In genomic region chr7:140101498-140101897, GRCm38 (mm10) we compare ENCODE assay signal across 9 mouse cellular contexts. TPM values are rescaled to one million over a fixed set of nuclear protein-coding genes. Genes with fewer than 3 reads are reported as not detected.
A peak's percentile ranks its signal among the peaks of the same experiment; 100 is the strongest.
DNase-seq lines count a peak whose midpoint lies in the region; ATAC-seq and TF ChIP-seq lines count a peak whose summit lies in the region.
"Had no signal": no experiment of that assay in that cellular context is flagged by ENCODE, and none has a peak within 500 bp of the region (broad histone marks: within the 10 kb centered on the region; RNA-seq: fewer than 3 reads in every experiment).

No protein-coding gene starts in this region.

- H3K79me2 ChIP-seq in liver, adult 2 months (ENCODE audit: control insufficient read depth, insufficient read depth, low read length): no peaks in the 10 kb centered on the region

- DNase-seq in liver, adult 2 months (ENCODE audit: extremely low read depth, low read depth, low spot score): no peak
- no peak for DNase-seq in liver
- no peak for DNase-seq in embryonic facial prominence, embryonic 11.5 days (ENCODE audit: low spot score)
- DNase-seq in spleen, adult 18-20 months: no peak
- no peak for DNase-seq in right cerebral cortex, postnatal 36 days (ENCODE audit: low spot score in 2 of 2)
- DNase-seq in adrenal gland, postnatal 10 days: no peak

- H3K4me2 ChIP-seq in embryonic facial prominence, embryonic 11.5 days (ENCODE audit: low read depth, low read length): peak overlapping the region; percentile 78
- peak overlapping the region; percentile 83 for H3K4me2 ChIP-seq in intestine, embryonic 16.5 days (ENCODE audit: low read depth, low read length)
- peak overlapping the region; percentile 65 for H3K4me2 ChIP-seq in neural tube, embryonic 13.5 days

- WGBS in liver, adult 2 months: 80% methylated on average over 10 of the region's 10 CpGs
- 75% methylated on average over 10 of the region's 10 CpGs for WGBS in embryonic facial prominence, embryonic 11.5 days
- 77% methylated on average over 10 of the region's 10 CpGs for WGBS in intestine, embryonic 16.5 days
- WGBS in neural tube, embryonic 13.5 days: 68% methylated on average over 10 of the region's 10 CpGs

- no peak for TF ChIP-seq POLR2A in liver, adult 2 months (IDR thresholded peaks at IDR 0.05; ENCODE audit: extremely low read depth, insufficient read depth, low read length)

- H3K36me3 ChIP-seq in liver, adult 2 months (ENCODE audit: control insufficient read depth, insufficient read depth, low read length): peaks cover 10% of the 10 kb centered on the region
- H3K36me3 ChIP-seq in embryonic facial prominence, embryonic 11.5 days (replicated peaks; ENCODE audit: control insufficient read depth, insufficient read depth, low read depth, low read length): no peaks in the 10 kb centered on the region
- no peaks in the 10 kb centered on the region for H3K36me3 ChIP-seq in intestine, embryonic 16.5 days (ENCODE audit: control insufficient read depth, insufficient read depth, low read length)
- peaks cover 16% of the 10 kb centered on the region for H3K36me3 ChIP-seq in neural tube, embryonic 13.5 days

- H3K4me1 ChIP-seq in liver, adult 2 months (ENCODE audit: control insufficient read depth, insufficient read depth, low read length): peaks cover 10% of the 10 kb centered on the region
- H3K4me1 ChIP-seq in embryonic facial prominence, embryonic 11.5 days (ENCODE audit: control insufficient read depth, insufficient read depth, low read length): no peaks in the 10 kb centered on the region
- H3K4me1 ChIP-seq in intestine, embryonic 16.5 days (ENCODE audit: control insufficient read depth, insufficient read depth, low read length): peaks cover 8% of the 10 kb centered on the region; the same call in 1 of the 2 replicates
- peaks cover 19% of the 10 kb centered on the region for H3K4me1 ChIP-seq in neural tube, embryonic 13.5 days (replicated peaks)

- TF ChIP-seq CTCF in liver, adult 2 months (IDR thresholded peaks at IDR 0.05; ENCODE audit: low read depth, low read length): no peak

- H3K4me3 ChIP-seq in liver, adult 2 months (ENCODE audit: insufficient read depth, low read depth, low read length): peak overlapping the region; percentile 54
- H3K4me3 ChIP-seq in embryonic facial prominence, embryonic 11.5 days (ENCODE audit: low read depth, low read length): peak overlapping the region; percentile 36; the same call in 1 of the 2 replicates
- H3K4me3 ChIP-seq in intestine, embryonic 16.5 days (ENCODE audit: low read length): peak overlapping the region; percentile 56
- H3K4me3 ChIP-seq in neural tube, embryonic 13.5 days: peak overlapping the region; percentile 44

- no peaks in the 10 kb centered on the region for H3K9me3 ChIP-seq in embryonic facial prominence, embryonic 11.5 days (replicated peaks; ENCODE audit: control insufficient read depth, low read length)
- no peaks in the 10 kb centered on the region for H3K9me3 ChIP-seq in intestine, embryonic 16.5 days (ENCODE audit: control insufficient read depth, low read length)
- no peaks in the 10 kb centered on the region for H3K9me3 ChIP-seq in neural tube, embryonic 13.5 days

- H3K27me3 ChIP-seq in liver, adult 2 months (ENCODE audit: control insufficient read depth, insufficient read depth, low read length): no peaks in the 10 kb centered on the region
- no peaks in the 10 kb centered on the region for H3K27me3 ChIP-seq in embryonic facial prominence, embryonic 11.5 days (ENCODE audit: control insufficient read depth, insufficient read depth, low read length)
- no peaks in the 10 kb centered on the region for H3K27me3 ChIP-seq in intestine, embryonic 16.5 days (replicated peaks; ENCODE audit: control insufficient read depth, insufficient read depth, low read length)
- no peaks in the 10 kb centered on the region for H3K27me3 ChIP-seq in neural tube, embryonic 13.5 days

- ATAC-seq in embryonic facial prominence, embryonic 11.5 days (replicated peaks; ENCODE audit: insufficient number of reproducible peaks, low FRiP score, low TSS enrichment, low read depth): no peak
- ATAC-seq in intestine, embryonic 16.5 days: peak; percentile 31
- peak; percentile 52; the same call in 1 of the 2 replicates for ATAC-seq in neural tube, embryonic 13.5 days (ENCODE audit: low read depth)

- H3K9ac ChIP-seq in liver, adult 2 months (ENCODE audit: low read depth, low read length): peak overlapping the region; percentile 40
- peak overlapping the region; percentile 64 for H3K9ac ChIP-seq in embryonic facial prominence, embryonic 11.5 days (replicated peaks; ENCODE audit: low read length)
- H3K9ac ChIP-seq in intestine, embryonic 16.5 days (ENCODE audit: low read depth, low read length): peak overlapping the region; percentile 75
- peak overlapping the region; percentile 71 for H3K9ac ChIP-seq in neural tube, embryonic 13.5 days

- H3K27ac ChIP-seq in liver, adult 2 months (replicated peaks; ENCODE audit: insufficient read depth, low read depth, low read length): no peak overlapping the region
- no peak overlapping the region for H3K27ac ChIP-seq in embryonic facial prominence, embryonic 11.5 days (replicated peaks; ENCODE audit: low read depth, low read length)
- peak overlapping the region; percentile 90 for H3K27ac ChIP-seq in intestine, embryonic 16.5 days (ENCODE audit: low read length)
- no peak overlapping the region for H3K27ac ChIP-seq in neural tube, embryonic 13.5 days (replicated peaks)

RNA-seq across cellular contexts. Expression of gene Fuom, which starts 0.7 kb away (rescaled TPM):
- 68.6 and 72.7 TPM in 2 replicates for total RNA-seq in liver, adult 2 months (2014; rRNA removed)
- polyA plus RNA-seq in liver, adult 2 months (2012; rRNA removed): 63.0 and 77.5 TPM in 2 replicates
- 24.2 and 24.4 TPM in 2 replicates for polyA plus RNA-seq in embryonic facial prominence, embryonic 11.5 days (2014; fragmentation: Nextera tagmentation; extraction: Ambion mirVana)
- 68.2 and 70.7 TPM in 2 replicates for polyA plus RNA-seq in intestine, embryonic 16.5 days (2015; fragmentation: Nextera tagmentation; extraction: Ambion mirVana)
- 24.8 and 33.0 TPM in 2 replicates for polyA plus RNA-seq in neural tube, embryonic 13.5 days (2015; fragmentation: Nextera tagmentation; extraction: Ambion mirVana)
- 10 to 100 TPM; 82.5 to 99.0 TPM for total RNA-seq in adrenal gland, postnatal 10 days (2021)

RNA-seq across cellular contexts. Expression of gene Prap1, which starts 8.3 kb away (rescaled TPM):
- not detected in 2 replicates for total RNA-seq in liver, adult 2 months (2014; rRNA removed)
- polyA plus RNA-seq in liver, adult 2 months (2012; rRNA removed): not detected in 2 replicates
- polyA plus RNA-seq in embryonic facial prominence, embryonic 11.5 days (2014; fragmentation: Nextera tagmentation; extraction: Ambion mirVana): not detected in 2 replicates
- polyA plus RNA-seq in intestine, embryonic 16.5 days (2015; fragmentation: Nextera tagmentation; extraction: Ambion mirVana): 902 and 1,035 TPM in 2 replicates
- polyA plus RNA-seq in neural tube, embryonic 13.5 days (2015; fragmentation: Nextera tagmentation; extraction: Ambion mirVana): not detected in 2 replicates
- total RNA-seq in adrenal gland, postnatal 10 days (2021): not detected
- total RNA-seq: heart, postnatal 10 days had no signal

RNA-seq across cellular contexts. Expression of gene Paox, which starts 14.1 kb away (rescaled TPM):
- total RNA-seq in liver, adult 2 months (2014; rRNA removed): 86.9 and 87.5 TPM in 2 replicates
- polyA plus RNA-seq in liver, adult 2 months (2012; rRNA removed): 59.1 and 67.7 TPM in 2 replicates
- polyA plus RNA-seq in embryonic facial prominence, embryonic 11.5 days (2014; fragmentation: Nextera tagmentation; extraction: Ambion mirVana): 19.0 and 21.7 TPM in 2 replicates
- polyA plus RNA-seq in intestine, embryonic 16.5 days (2015; fragmentation: Nextera tagmentation; extraction: Ambion mirVana): 38.6 and 41.0 TPM in 2 replicates
- polyA plus RNA-seq in neural tube, embryonic 13.5 days (2015; fragmentation: Nextera tagmentation; extraction: Ambion mirVana): 9.7 and 11.4 TPM in 2 replicates
- 10 to 100 TPM; 21.2 to 25.1 TPM for total RNA-seq in adrenal gland, postnatal 10 days (2021)

RNA-seq across cellular contexts. Expression of gene Echs1, which starts 14.8 kb away (rescaled TPM):
- total RNA-seq in liver, adult 2 months (2014; rRNA removed): 411 and 412 TPM in 2 replicates
- 271 and 349 TPM in 2 replicates for polyA plus RNA-seq in liver, adult 2 months (2012; rRNA removed)
- 211 and 221 TPM in 2 replicates for polyA plus RNA-seq in embryonic facial prominence, embryonic 11.5 days (2014; fragmentation: Nextera tagmentation; extraction: Ambion mirVana)
- polyA plus RNA-seq in intestine, embryonic 16.5 days (2015; fragmentation: Nextera tagmentation; extraction: Ambion mirVana): 216 and 217 TPM in 2 replicates
- polyA plus RNA-seq in neural tube, embryonic 13.5 days (2015; fragmentation: Nextera tagmentation; extraction: Ambion mirVana): 125 and 132 TPM in 2 replicates
- 100 to 1,000 TPM; 600 to 610 TPM for total RNA-seq in adrenal gland, postnatal 10 days (2021)

RNA-seq across cellular contexts. Expression of gene Caly, which starts 19.1 kb away (rescaled TPM):
- not detected in 2 replicates for total RNA-seq in liver, adult 2 months (2014; rRNA removed)
- polyA plus RNA-seq in liver, adult 2 months (2012; rRNA removed): 0.07 and 0.15 TPM in 2 replicates
- 1.6 and 2.7 TPM in 2 replicates for polyA plus RNA-seq in embryonic facial prominence, embryonic 11.5 days (2014; fragmentation: Nextera tagmentation; extraction: Ambion mirVana)
- polyA plus RNA-seq in intestine, embryonic 16.5 days (2015; fragmentation: Nextera tagmentation; extraction: Ambion mirVana): 3.0 and 3.1 TPM in 2 replicates
- 95.9 and 99.9 TPM in 2 replicates for polyA plus RNA-seq in neural tube, embryonic 13.5 days (2015; fragmentation: Nextera tagmentation; extraction: Ambion mirVana)
- total RNA-seq in adrenal gland, postnatal 10 days (2021): 1 to 10 TPM; 4.9 to 6.6 TPM

Comparison
In these comparisons a context has a peak if more than half of its experiments do, and no peak if none do; other contexts are left out.
1. RNA of gene Prap1, which starts 8.3 kb away (polyA plus RNA-seq): 902 to 1,035 TPM in intestine, embryonic 16.5 days; not detected in liver, adult 2 months, not detected in embryonic facial prominence, embryonic 11.5 days and not detected in neural tube, embryonic 13.5 days; every median in the first group is over 100 times any median in the second.
2. Peak in every context shown above with its lines, with median percentiles within 50 percentile points of each other: H3K4me3 ChIP-seq, H3K9ac ChIP-seq and H3K4me2 ChIP-seq.